In the genomic region with DNA sequence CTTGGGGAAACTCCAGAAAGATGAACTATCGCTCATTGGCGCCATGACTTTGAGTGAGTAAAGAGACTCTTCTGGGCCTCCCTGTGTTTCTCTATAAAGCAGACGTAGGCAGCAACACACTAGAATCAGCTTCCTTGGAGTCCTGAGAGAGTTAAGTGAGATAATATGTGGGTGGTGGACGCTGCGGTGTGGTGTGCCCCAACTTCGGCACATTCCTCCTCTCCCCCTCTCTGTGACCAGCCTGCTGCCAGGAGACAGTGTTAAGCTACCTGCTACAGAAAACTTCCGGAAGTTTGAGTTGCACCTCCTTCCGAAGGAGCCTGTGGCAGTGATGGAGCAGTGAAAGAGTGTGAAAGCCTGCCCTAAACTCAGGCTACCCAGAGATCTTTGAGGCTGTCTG, we compare ENCODE assay signal across 9 mouse cellular contexts. TPM values are rescaled to one million over a fixed set of nuclear protein-coding genes. Genes with fewer than 3 reads are reported as not detected.
DNase-seq lines count a peak whose midpoint lies in the region.
"Not testable (repeated sequence)": the region's sequence is repeated elsewhere in the genome, so short reads cannot be mapped to it uniquely, and the experiment has no call there.
"Had no signal": no experiment of that assay in that cellular context is flagged by ENCODE, and none has a peak within 500 bp of the region (broad histone marks: within the 10 kb centered on the region; RNA-seq: fewer than 3 reads in every experiment).

No protein-coding gene starts in this region.

- intact Hi-C loops in left cerebral cortex, postnatal 4 days (cut with DNase I): not testable (repeated sequence)

- DNase-seq in adrenal gland, postnatal 25 days: peak; percentile 16
- peak; percentile 55 to 63 for DNase-seq in frontal cortex, postnatal 36 days (ENCODE audit: low spot score in 2 of 2)
- peak; percentile 38 for DNase-seq in heart, adult 8-10 months (ENCODE audit: low spot score)
- peak; percentile 30 to 71 for DNase-seq in kidney, postnatal 25 days
- peak; percentile 10 for DNase-seq in left cerebral cortex, postnatal 4 days
- DNase-seq in right cerebral cortex, postnatal 10 days (ENCODE audit: low spot score in 2 of 2): peak; percentile 40 to 42
- peak; percentile 27 to 36 for DNase-seq in thymus, adult 18-20 months
- peak; percentile 37 to 48 for DNase-seq in urinary bladder, postnatal 36 days (ENCODE audit: low spot score in 2 of 2)

RNA-seq across cellular contexts. Expression of a gene that starts 15.3 kb away (rescaled TPM):
- 0.64 and 0.86 TPM in 2 replicates for total RNA-seq in adrenal gland, postnatal 25 days (2021)
- total RNA-seq in heart, adult 8-10 months (2022): under 1 TPM in 1 of 4 experiments, not detected in 3; 0.56 TPM
- 1 to 10 TPM in 1 of 2 experiments, under 1 TPM in 1; 0.50 to 1.1 TPM for total RNA-seq in left cerebral cortex, postnatal 4 days (2021)
- total RNA-seq: hematopoietic stem cell, adult 5-6 weeks had no signal

Comparison
In these comparisons a context has a peak if more than half of its experiments do, and no peak if none do; other contexts are left out.
1. Peak in every context shown above with its lines: DNase-seq.